Mouse (Mus musculus): ENCODE measurements around the gene Nprl2. TPM values are rescaled to one million over a fixed set of nuclear protein-coding genes. Genes with fewer than 3 reads are reported as not detected.

The Nprl2 gene
- polyA plus RNA-seq, 1 experiment: 66.7 TPM

DNA sequence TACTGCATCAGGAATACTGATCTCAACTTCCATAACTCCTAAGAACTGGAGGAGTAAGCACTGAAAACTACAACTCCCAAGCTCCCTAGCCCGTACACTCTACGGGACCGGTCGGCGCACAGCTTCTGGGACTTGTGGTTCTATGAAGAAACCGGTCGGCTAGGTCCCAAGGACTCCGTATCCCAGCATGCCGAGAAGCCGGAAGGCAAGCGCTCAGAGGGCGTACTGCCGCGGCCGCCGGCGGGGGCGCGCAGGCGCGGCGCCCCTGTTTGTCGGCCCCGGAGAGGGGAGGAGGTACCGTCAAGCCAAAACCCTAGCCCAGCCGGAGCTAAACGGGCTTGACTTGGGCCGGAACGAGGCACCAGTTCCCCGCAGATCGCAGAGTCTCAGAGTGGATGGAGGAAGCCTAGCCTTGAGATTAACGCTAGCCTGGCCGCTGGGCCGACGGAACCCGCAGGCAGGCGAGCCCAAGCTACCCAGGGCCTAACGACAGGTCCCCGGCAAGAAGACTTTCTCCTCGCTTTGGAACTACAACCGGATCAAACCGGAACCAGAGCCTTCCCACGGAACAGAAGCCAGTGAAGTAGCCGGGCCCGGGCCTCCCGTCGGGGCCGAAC is 8.1 kb upstream of the Nprl2 start, which contains the start of gene Tmem115:
Tmem115 (plus strand) TSS at position 155 of the 617 bp plus-strand sequence.
- TF ChIP-seq CTCF (IDR thresholded peaks at IDR 0.05; ENCODE audit: extremely low read depth, insufficient read depth, low read length) (no peak), POLR2A (IDR thresholded peaks at IDR 0.05; ENCODE audit: extremely low read depth, insufficient read depth, low read length) (peak; percentile 81)
- Histone ChIP-seq H3K27ac (ENCODE audit: insufficient read depth, low read length) (peak within 1 kb of the TSS; percentile 41; the same call in 1 of the 2 replicates), H3K4me1 (ENCODE audit: control insufficient read depth, insufficient read depth, low read length) (peaks cover 6% of the 10 kb centered on the region), H3K4me3 (ENCODE audit: insufficient read depth, low read length) (peak within 1 kb of the TSS; percentile 60)

GRCm38 (mm10) chr9:107534408-107535202 is 7.4 kb upstream of the Nprl2 start:
- TF ChIP-seq CTCF (IDR thresholded peaks at IDR 0.05; ENCODE audit: extremely low read depth, insufficient read depth, low read length): no peak
- no peak overlapping the region for H3K27ac ChIP-seq (ENCODE audit: insufficient read depth, low read length)
- peak overlapping the region; percentile 60 for H3K4me3 ChIP-seq (ENCODE audit: insufficient read depth, low read length)
- H3K4me1 ChIP-seq (ENCODE audit: control insufficient read depth, insufficient read depth, low read length): peaks cover 6% of the 10 kb centered on the region

DNA sequence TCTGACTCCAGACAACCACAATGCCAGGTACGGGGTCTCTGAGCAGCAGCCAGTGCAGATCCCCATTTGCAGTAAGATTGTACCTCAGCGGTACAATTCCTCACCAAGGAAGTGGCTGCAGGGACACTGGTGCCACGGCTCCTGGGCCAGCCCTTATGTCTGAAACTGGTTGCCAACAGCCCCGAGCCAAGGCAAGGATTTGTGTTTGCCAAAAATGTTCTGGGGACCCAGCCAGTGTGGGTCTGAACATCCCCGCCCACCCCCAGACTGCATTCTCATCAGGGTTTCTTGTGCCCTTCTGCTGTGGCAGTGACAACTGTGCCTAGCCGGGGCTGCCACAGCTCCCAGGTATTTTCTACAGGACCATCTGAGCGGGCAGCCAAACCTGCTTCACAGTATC is 3.8 kb upstream of the Nprl2 start:
- Histone ChIP-seq H3K4me3 (ENCODE audit: insufficient read depth, low read length) (no peak overlapping the region), H3K4me1 (ENCODE audit: control insufficient read depth, insufficient read depth, low read length) (peaks cover 6% of the 10 kb centered on the region), H3K27ac (ENCODE audit: insufficient read depth, low read length) (no peak overlapping the region)
- no peak for TF ChIP-seq POLR2A (IDR thresholded peaks at IDR 0.05; ENCODE audit: extremely low read depth, insufficient read depth, low read length)
- TF ChIP-seq CTCF (IDR thresholded peaks at IDR 0.05; ENCODE audit: extremely low read depth, insufficient read depth, low read length): no peak

DNA sequence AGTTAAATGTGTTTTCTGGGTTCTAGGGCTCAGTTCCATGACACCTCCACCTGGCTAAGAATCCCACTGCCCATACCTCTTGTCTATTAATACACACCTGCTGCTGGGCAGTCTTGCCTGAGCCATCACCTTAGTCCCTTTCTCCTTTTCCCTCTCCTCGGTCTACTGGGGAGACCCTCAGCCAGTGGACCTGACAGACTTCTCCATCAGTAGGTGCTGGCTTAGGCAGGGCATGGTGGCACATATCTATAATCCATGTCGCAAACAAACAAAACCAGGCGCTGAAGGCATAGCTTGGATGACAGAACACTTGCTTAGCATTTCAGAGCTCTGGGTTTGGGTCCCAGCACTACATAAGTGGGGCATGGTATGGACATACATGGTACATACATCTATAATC is 3.3 kb upstream of the Nprl2 start:
- Histone ChIP-seq H3K27ac (ENCODE audit: insufficient read depth, low read length) (no peak overlapping the region), H3K4me3 (ENCODE audit: insufficient read depth, low read length) (no peak overlapping the region), H3K4me1 (ENCODE audit: control insufficient read depth, insufficient read depth, low read length) (peaks cover 6% of the 10 kb centered on the region)
- TF ChIP-seq CTCF (IDR thresholded peaks at IDR 0.05; ENCODE audit: extremely low read depth, insufficient read depth, low read length) (no peak), POLR2A (IDR thresholded peaks at IDR 0.05; ENCODE audit: extremely low read depth, insufficient read depth, low read length) (no peak)

DNA sequence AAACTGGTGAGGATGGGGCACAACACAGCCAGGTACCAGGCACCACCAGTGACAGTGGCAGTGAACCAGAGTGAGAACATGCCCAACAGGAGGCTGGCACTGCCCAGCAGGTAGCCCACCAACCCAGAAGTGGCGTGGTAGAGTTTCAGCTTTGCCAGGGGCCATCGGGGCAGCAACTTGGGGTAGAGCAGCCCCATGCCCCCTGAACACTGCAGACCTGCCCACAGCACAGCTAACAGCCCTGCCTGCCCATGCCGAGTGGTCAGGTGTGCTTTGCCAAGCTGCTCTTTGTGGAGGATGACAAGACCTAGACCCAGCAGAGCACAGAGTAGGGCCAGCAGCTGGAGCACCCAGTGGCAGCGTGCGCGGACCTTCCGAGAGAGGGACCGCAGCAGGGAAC is 2.1 kb upstream of the Nprl2 start:
- no peak overlapping the region for H3K27ac ChIP-seq (ENCODE audit: insufficient read depth, low read length)
- no peak overlapping the region for H3K4me3 ChIP-seq (ENCODE audit: insufficient read depth, low read length)
- TF ChIP-seq POLR2A (IDR thresholded peaks at IDR 0.05; ENCODE audit: extremely low read depth, insufficient read depth, low read length): no peak; the same call in 1 of the 2 replicates
- peaks cover 6% of the 10 kb centered on the region for H3K4me1 ChIP-seq (ENCODE audit: control insufficient read depth, insufficient read depth, low read length)

GRCm38 (mm10) chr9:107540420-107540819 is 1.6 kb upstream of the Nprl2 start:
- no peak overlapping the region for H3K4me3 ChIP-seq (ENCODE audit: insufficient read depth, low read length)
- H3K27ac ChIP-seq (ENCODE audit: insufficient read depth, low read length): no peak overlapping the region
- no peak for TF ChIP-seq POLR2A (IDR thresholded peaks at IDR 0.05; ENCODE audit: extremely low read depth, insufficient read depth, low read length)
- no peak for TF ChIP-seq CTCF (IDR thresholded peaks at IDR 0.05; ENCODE audit: extremely low read depth, insufficient read depth, low read length)
- peaks cover 6% of the 10 kb centered on the region for H3K4me1 ChIP-seq (ENCODE audit: control insufficient read depth, insufficient read depth, low read length)

GRCm38 (mm10) chr9:107541005-107541404 is 1.0 kb upstream of the Nprl2 start:
- TF ChIP-seq CTCF (IDR thresholded peaks at IDR 0.05; ENCODE audit: extremely low read depth, insufficient read depth, low read length): no peak
- Histone ChIP-seq H3K4me3 (ENCODE audit: insufficient read depth, low read length) (peak overlapping the region; percentile 51), H3K27ac (ENCODE audit: insufficient read depth, low read length) (no peak overlapping the region), H3K4me1 (ENCODE audit: control insufficient read depth, insufficient read depth, low read length) (peaks cover 4% of the 10 kb centered on the region)

- TF ChIP-seq POLR2A (IDR thresholded peaks at IDR 0.05; ENCODE audit: extremely low read depth, insufficient read depth, low read length) (no peak), CTCF (IDR thresholded peaks at IDR 0.05; ENCODE audit: extremely low read depth, insufficient read depth, low read length) (no peak)
- Histone ChIP-seq H3K4me3 (ENCODE audit: insufficient read depth, low read length) (peak overlapping the region; percentile 51), H3K4me1 (ENCODE audit: control insufficient read depth, insufficient read depth, low read length) (no peaks in the 10 kb centered on the region), H3K27ac (ENCODE audit: insufficient read depth, low read length) (no peak overlapping the region)
These were observed 293 bp downstream of the Nprl2 start for GRCm38 (mm10) chr9:107542352-107542686.

GRCm38 (mm10) chr9:107542721-107543120 is 695 bp downstream of the Nprl2 start:
- no peak for TF ChIP-seq CTCF (IDR thresholded peaks at IDR 0.05; ENCODE audit: extremely low read depth, insufficient read depth, low read length)
- no peak for TF ChIP-seq POLR2A (IDR thresholded peaks at IDR 0.05; ENCODE audit: extremely low read depth, insufficient read depth, low read length)
- Histone ChIP-seq H3K4me3 (ENCODE audit: insufficient read depth, low read length) (peak overlapping the region; percentile 51), H3K4me1 (ENCODE audit: control insufficient read depth, insufficient read depth, low read length) (no peaks in the 10 kb centered on the region), H3K27ac (ENCODE audit: insufficient read depth, low read length) (no peak overlapping the region)

- Histone ChIP-seq H3K27ac (ENCODE audit: insufficient read depth, low read length) (no peak overlapping the region), H3K4me3 (ENCODE audit: insufficient read depth, low read length) (no peak overlapping the region), H3K4me1 (ENCODE audit: control insufficient read depth, insufficient read depth, low read length) (no peaks in the 10 kb centered on the region)
- no peak for TF ChIP-seq CTCF (IDR thresholded peaks at IDR 0.05; ENCODE audit: extremely low read depth, insufficient read depth, low read length)
- no peak for TF ChIP-seq POLR2A (IDR thresholded peaks at IDR 0.05; ENCODE audit: extremely low read depth, insufficient read depth, low read length)
These were observed 1.3 kb downstream of the Nprl2 start for GRCm38 (mm10) chr9:107543299-107543698.
